In the genomic region with DNA sequence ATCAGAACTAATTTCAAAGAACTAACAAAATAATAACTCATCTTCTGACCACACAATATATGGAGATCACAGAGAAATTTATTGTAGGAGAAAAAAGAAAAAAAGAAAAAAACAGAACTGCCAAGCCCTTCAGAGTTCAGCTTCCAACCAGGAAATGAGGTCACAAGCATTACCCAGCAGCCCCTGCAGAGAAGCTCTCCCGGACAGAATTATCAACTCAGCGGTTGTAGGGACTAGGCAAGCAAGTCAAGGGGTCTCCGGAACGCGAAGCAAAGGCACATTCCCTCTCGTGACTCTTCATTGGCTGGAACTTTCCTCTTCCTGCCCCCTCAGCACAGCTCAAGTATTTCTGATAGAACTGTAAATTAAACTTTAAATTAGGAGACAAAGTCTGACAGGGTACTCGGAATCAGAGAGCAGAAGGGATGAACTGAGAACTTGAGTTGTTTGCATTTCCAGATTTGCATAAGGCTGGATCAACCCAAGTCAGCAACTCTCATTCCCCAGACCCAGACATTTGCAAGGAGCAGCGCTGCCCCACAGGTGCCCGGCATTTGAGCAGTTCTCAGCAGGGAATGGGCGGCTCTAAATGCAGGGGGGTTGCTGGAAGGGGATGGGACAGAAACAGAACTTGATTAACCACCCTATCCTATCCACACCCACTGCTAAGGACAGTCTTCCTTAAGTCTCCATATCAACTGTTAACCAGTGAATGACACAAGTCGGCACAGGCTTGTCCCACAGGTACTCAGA, we compare ENCODE assay signal across 9 mouse cellular contexts. TPM values are rescaled to one million over a fixed set of nuclear protein-coding genes. Genes with fewer than 3 reads are reported as not detected.
DNase-seq lines count a peak whose midpoint lies in the region; ATAC-seq and TF ChIP-seq lines count a peak whose summit lies in the region.
"Had no signal": no experiment of that assay in that cellular context is flagged by ENCODE, and none has a peak within 500 bp of the region (broad histone marks: within the 10 kb centered on the region; RNA-seq: fewer than 3 reads in every experiment).

No protein-coding gene starts in this region.

- no peaks in the 10 kb centered on the region for H3K36me3 ChIP-seq in CH12.LX (replicated peaks in 1 of 2; ENCODE audit: control insufficient read depth in 1 of 2, insufficient read depth in 1 of 2, low read length in 1 of 2)
- H3K36me3 ChIP-seq in E14TG2a.4 (ENCODE audit: insufficient read depth, low read length), result no peaks in the 10 kb centered on the region
- no peaks in the 10 kb centered on the region for H3K36me3 ChIP-seq in forebrain, embryonic 15.5 days
- H3K36me3 ChIP-seq in liver, embryonic 11.5 days (ENCODE audit: control insufficient read depth, insufficient read depth, low read length), result no peaks in the 10 kb centered on the region

- dilution Hi-C loops in CH12.LX (cut with MboI; ENCODE audit: extremely low pct_ligation_motif_present, extremely low pct_unique_long_range_greater_than_20kb, low sequenced_read_pairs), result no loop called here

- no peak for TF ChIP-seq RAD21 in CH12.LX (IDR thresholded peaks at IDR 0.05; ENCODE audit: low read depth, low read length)

- no peak overlapping the region for H3K9ac ChIP-seq in CH12.LX (ENCODE audit: insufficient read depth, low read depth)
- H3K9ac ChIP-seq in forebrain, embryonic 15.5 days (replicated peaks), result 0 out of 2 replicates have a peak overlapping the region, but pooled peaks have one; percentile 58
- no peak overlapping the region for H3K9ac ChIP-seq in liver, embryonic 11.5 days (ENCODE audit: low read depth, low read length)

- in situ Hi-C loops in CH12.LX (cut with MboI; ENCODE audit: low pct_ligation_motif_present, low pct_unique_long_range_greater_than_20kb, low sequenced_read_pairs), result no loop called here

- H3K4me3 ChIP-seq in CH12.LX (replicated peaks in 1 of 3; ENCODE audit: low read depth in 2 of 3, low read length in 2 of 3, poor library complexity in 1 of 3), result peak overlapping the region in 2 of 3 experiments; percentile 12 to 15
- peak overlapping the region; percentile 67 for H3K4me3 ChIP-seq in E14TG2a.4 (replicated peaks; ENCODE audit: low read length)
- H3K4me3 ChIP-seq in forebrain, embryonic 15.5 days, result no peak overlapping the region
- no peak overlapping the region; the same call in 1 of the 2 replicates for H3K4me3 ChIP-seq in liver, embryonic 11.5 days (ENCODE audit: low read depth, low read length)
- H3K4me3 ChIP-seq: erythroblast, embryonic 14.5 days had no signal

- WGBS in forebrain, embryonic 15.5 days, result 7% methylated on average over 11 of the region's 11 CpGs
- WGBS in liver, embryonic 11.5 days, result 11% methylated on average over 11 of the region's 11 CpGs

- peak; percentile 65 for TF ChIP-seq POLR2A in CH12.LX (IDR thresholded peaks at IDR 0.05; ENCODE audit: low read depth, low read length)

- intact Hi-C loops in left cerebral cortex, postnatal 14 days (cut with DNase I), result no loop called here

- DNase-seq in CH12.LX (ENCODE audit: extremely low read depth) (no peak), MN1 (ENCODE audit: low spot score) (no peak)
- DNase-seq in liver, embryonic 11.5 days (ENCODE audit: low spot score), result no peak
- no peak for DNase-seq in frontal cortex, postnatal 25 days (ENCODE audit: low spot score in 2 of 2)
- no peak for DNase-seq in left cerebral cortex, postnatal 14 days (ENCODE audit: low spot score in 2 of 2)

- H3K27ac ChIP-seq in CH12.LX (ENCODE audit: insufficient read depth, low read depth), result no peak overlapping the region
- H3K27ac ChIP-seq in forebrain, embryonic 15.5 days (replicated peaks), result no peak overlapping the region
- H3K27ac ChIP-seq in liver, embryonic 11.5 days (ENCODE audit: low read depth, low read length), result no peak overlapping the region

- peaks cover 0 to 2% of the 10 kb centered on the region in 2 experiments; a peak in 1 of 4 replicates for H3K4me1 ChIP-seq in CH12.LX (ENCODE audit: control insufficient read depth in 1 of 2, insufficient read depth in 2 of 2)
- H3K4me1 ChIP-seq in E14TG2a.4 (replicated peaks; ENCODE audit: low read depth, low read length), result peaks cover 36% of the 10 kb centered on the region
- H3K4me1 ChIP-seq in forebrain, embryonic 15.5 days, result peaks cover 16% of the 10 kb centered on the region
- no peaks in the 10 kb centered on the region for H3K4me1 ChIP-seq in liver, embryonic 11.5 days (replicated peaks; ENCODE audit: control insufficient read depth, insufficient read depth, low read length)

- no peak for ATAC-seq in forebrain, embryonic 15.5 days (replicated peaks)
- ATAC-seq in liver, embryonic 11.5 days (replicated peaks; ENCODE audit: low FRiP score), result no peak

- H3K27me3 ChIP-seq in CH12.LX (replicated peaks) (peaks cover 97% of the 10 kb centered on the region), E14TG2a.4 (ENCODE audit: insufficient read depth, low read length) (peaks cover 81% of the 10 kb centered on the region)
- H3K27me3 ChIP-seq in forebrain, embryonic 15.5 days, result peaks cover 32% of the 10 kb centered on the region
- peaks cover 56% of the 10 kb centered on the region for H3K27me3 ChIP-seq in liver, embryonic 11.5 days (replicated peaks; ENCODE audit: control insufficient read depth, insufficient read depth, low read length)

- H3K9me3 ChIP-seq in CH12.LX (replicated peaks; ENCODE audit: low read length) (no peaks in the 10 kb centered on the region), E14TG2a.4 (ENCODE audit: low read length) (no peaks in the 10 kb centered on the region)
- H3K9me3 ChIP-seq in forebrain, embryonic 15.5 days, result no peaks in the 10 kb centered on the region
- H3K9me3 ChIP-seq in liver, embryonic 11.5 days (ENCODE audit: control insufficient read depth, low read length), result no peaks in the 10 kb centered on the region

- H3K79me2 ChIP-seq in CH12.LX (replicated peaks; ENCODE audit: control insufficient read depth, extremely low read depth, insufficient read depth, poor library complexity, severe bottlenecking), result no peaks in the 10 kb centered on the region

- TF ChIP-seq CTCF in CH12.LX (conservative IDR thresholded peaks at IDR 0.05 in 1 of 2, IDR thresholded peaks at IDR 0.05 in 1 of 2; ENCODE audit: low read depth in 2 of 2, low read length in 2 of 2) (no peak), E14TG2a.4 (conservative IDR thresholded peaks at IDR 0.05; ENCODE audit: low read length) (no peak)

- H3K4me2 ChIP-seq in CH12.LX (ENCODE audit: insufficient read depth, low read depth, poor library complexity, severe bottlenecking), result peak overlapping the region; percentile 69
- H3K4me2 ChIP-seq in forebrain, embryonic 15.5 days (replicated peaks), result peak overlapping the region; percentile 88; the same call in 1 of the 2 replicates
- H3K4me2 ChIP-seq in liver, embryonic 11.5 days, result peak overlapping the region; percentile 67

- TF ChIP-seq EP300 in CH12.LX (IDR thresholded peaks at IDR 0.05; ENCODE audit: low read length), result no peak

TF ChIP-seq in CH12.LX, 34 proteins besides CTCF, POLR2A, EP300 and RAD21 (continues in another document):
- TF ChIP-seq MAZ (IDR thresholded peaks at IDR 0.05; ENCODE audit: low read depth, low read length) (no peak), IRF4 (IDR thresholded peaks at IDR 0.05; ENCODE audit: low read depth, low read length) (no peak), ZNF384 (IDR thresholded peaks at IDR 0.05; ENCODE audit: low read depth, low read length) (peak; percentile 57), HCFC1 (IDR thresholded peaks at IDR 0.05; ENCODE audit: low read depth, low read length) (peak; percentile 59), MEF2A (IDR thresholded peaks at IDR 0.05; ENCODE audit: borderline replicate concordance, low read depth, low read length) (no peak), ETS1 (conservative IDR thresholded peaks at IDR 0.05; ENCODE audit: low read depth, low read length) (no peak), USF1 (IDR thresholded peaks at IDR 0.05; ENCODE audit: low read depth, low read length) (no peak), ELF1 (IDR thresholded peaks at IDR 0.05; ENCODE audit: low read depth, low read length) (peak; percentile 72), SMC3 (IDR thresholded peaks at IDR 0.05; ENCODE audit: low read depth, low read length) (no peak), KAT2A (IDR thresholded peaks at IDR 0.05; ENCODE audit: insufficient replicate concordance, low read length) (no peak)

RNA-seq across cellular contexts. Expression of gene Krt1, which starts 8.3 kb away (rescaled TPM):
- total RNA-seq in CH12.LX (2012; rRNA removed) (not detected in 2 replicates), CH12.LX (2014; rRNA removed) (not detected in 2 replicates)
- not detected in 2 replicates for polyA plus RNA-seq in CH12.LX (2012; ENCODE audit: insufficient read length, low read depth)
- polyA plus RNA-seq in forebrain, embryonic 15.5 days (2015; fragmentation: Nextera tagmentation; extraction: Ambion mirVana), result 8.4 and 8.6 TPM in 2 replicates
- 0.43 and 0.48 TPM in 2 replicates for polyA plus RNA-seq in liver, embryonic 11.5 days (2014; fragmentation: Nextera tagmentation; extraction: Ambion mirVana)
- 1 to 10 TPM; 3.3 TPM for total RNA-seq in left cerebral cortex, postnatal 14 days (2021)
- polyA plus RNA-seq: erythroblast, embryonic 14.5 days had no signal

RNA-seq across cellular contexts. Expression of gene Krt77, which starts 10.7 kb away (rescaled TPM):
- total RNA-seq in CH12.LX (2012; rRNA removed) (not detected in 2 replicates), CH12.LX (2014; rRNA removed) (not detected in 2 replicates)
- polyA plus RNA-seq in CH12.LX (2012; ENCODE audit: insufficient read length, low read depth), result not detected in 2 replicates
- 0.47 and 1.2 TPM in 2 replicates for polyA plus RNA-seq in forebrain, embryonic 15.5 days (2015; fragmentation: Nextera tagmentation; extraction: Ambion mirVana)
- not detected in 2 replicates for polyA plus RNA-seq in liver, embryonic 11.5 days (2014; fragmentation: Nextera tagmentation; extraction: Ambion mirVana)
- 10 to 100 TPM; 10.9 to 14.7 TPM for total RNA-seq in left cerebral cortex, postnatal 14 days (2021)
- polyA plus RNA-seq: erythroblast, embryonic 14.5 days had no signal

RNA-seq across cellular contexts. Expression of gene Krt76, which starts 33.9 kb away (rescaled TPM):
- total RNA-seq in CH12.LX (2012; rRNA removed), result not detected in 2 replicates
- not detected in 2 replicates for total RNA-seq in CH12.LX (2014; rRNA removed)
- not detected in 2 replicates for polyA plus RNA-seq in CH12.LX (2012; ENCODE audit: insufficient read length, low read depth)
- polyA plus RNA-seq in forebrain, embryonic 15.5 days (2015; fragmentation: Nextera tagmentation; extraction: Ambion mirVana), result not detected in 2 replicates
- not detected in 2 replicates for polyA plus RNA-seq in liver, embryonic 11.5 days (2014; fragmentation: Nextera tagmentation; extraction: Ambion mirVana)
- not detected for total RNA-seq in left cerebral cortex, postnatal 14 days (2021)
- total RNA-seq: left cerebral cortex, postnatal 10 days had no signal
- polyA plus RNA-seq: erythroblast, embryonic 14.5 days had no signal

RNA-seq across cellular contexts. Expression of gene Krt2, which starts 40.9 kb away (rescaled TPM):
- total RNA-seq in CH12.LX (2012; rRNA removed) (not detected in 2 replicates), CH12.LX (2014; rRNA removed) (not detected in 2 replicates)
- not detected in 2 replicates for polyA plus RNA-seq in CH12.LX (2012; ENCODE audit: insufficient read length, low read depth)
- polyA plus RNA-seq in forebrain, embryonic 15.5 days (2015; fragmentation: Nextera tagmentation; extraction: Ambion mirVana), result not detected in 2 replicates
- not detected in 2 replicates for polyA plus RNA-seq in liver, embryonic 11.5 days (2014; fragmentation: Nextera tagmentation; extraction: Ambion mirVana)
- total RNA-seq in left cerebral cortex, postnatal 14 days (2021), result under 1 TPM in 1 of 2 experiments, not detected in 1; 0.61 TPM
- polyA plus RNA-seq: erythroblast, embryonic 14.5 days had no signal

RNA-seq across cellular contexts. Expression of gene Krt73, which starts 56.7 kb away (rescaled TPM):
- not detected in 2 replicates for total RNA-seq in CH12.LX (2012; rRNA removed)
- total RNA-seq in CH12.LX (2014; rRNA removed), result not detected in 2 replicates
- not detected in 2 replicates for polyA plus RNA-seq in CH12.LX (2012; ENCODE audit: insufficient read length, low read depth)
- 0.43 and 1.1 TPM in 2 replicates for polyA plus RNA-seq in forebrain, embryonic 15.5 days (2015; fragmentation: Nextera tagmentation; extraction: Ambion mirVana)
- polyA plus RNA-seq in liver, embryonic 11.5 days (2014; fragmentation: Nextera tagmentation; extraction: Ambion mirVana), result not detected in 2 replicates
- 1 to 10 TPM; 1.1 to 2.6 TPM for total RNA-seq in left cerebral cortex, postnatal 14 days (2021)
- polyA plus RNA-seq: erythroblast, embryonic 14.5 days had no signal

Comparison
In these comparisons a context has a peak if more than half of its experiments do, and no peak if none do; other contexts are left out.
1. H3K4me3 ChIP-seq: peak in CH12.LX (2 of 3) and E14TG2a.4 (single experiment); none in forebrain, embryonic 15.5 days (single experiment) and liver, embryonic 11.5 days (single experiment).
2. Peak in every context shown above with its lines, with median percentiles within 50 percentile points of each other: H3K4me2 ChIP-seq.